Mouse (Mus musculus): ENCODE data around the gene Cnnm4. TPM values are rescaled to one million over a fixed set of nuclear protein-coding genes. Genes with fewer than 3 reads are reported as not detected.
"Not testable (repeated sequence)": the region's sequence is repeated elsewhere in the genome, so short reads cannot be mapped to it uniquely, and the experiment has no call there.

Gene Cnnm4
- total RNA-seq, 2 experiments from 2014 or later, result 13.2 to 13.8 TPM

DNA sequence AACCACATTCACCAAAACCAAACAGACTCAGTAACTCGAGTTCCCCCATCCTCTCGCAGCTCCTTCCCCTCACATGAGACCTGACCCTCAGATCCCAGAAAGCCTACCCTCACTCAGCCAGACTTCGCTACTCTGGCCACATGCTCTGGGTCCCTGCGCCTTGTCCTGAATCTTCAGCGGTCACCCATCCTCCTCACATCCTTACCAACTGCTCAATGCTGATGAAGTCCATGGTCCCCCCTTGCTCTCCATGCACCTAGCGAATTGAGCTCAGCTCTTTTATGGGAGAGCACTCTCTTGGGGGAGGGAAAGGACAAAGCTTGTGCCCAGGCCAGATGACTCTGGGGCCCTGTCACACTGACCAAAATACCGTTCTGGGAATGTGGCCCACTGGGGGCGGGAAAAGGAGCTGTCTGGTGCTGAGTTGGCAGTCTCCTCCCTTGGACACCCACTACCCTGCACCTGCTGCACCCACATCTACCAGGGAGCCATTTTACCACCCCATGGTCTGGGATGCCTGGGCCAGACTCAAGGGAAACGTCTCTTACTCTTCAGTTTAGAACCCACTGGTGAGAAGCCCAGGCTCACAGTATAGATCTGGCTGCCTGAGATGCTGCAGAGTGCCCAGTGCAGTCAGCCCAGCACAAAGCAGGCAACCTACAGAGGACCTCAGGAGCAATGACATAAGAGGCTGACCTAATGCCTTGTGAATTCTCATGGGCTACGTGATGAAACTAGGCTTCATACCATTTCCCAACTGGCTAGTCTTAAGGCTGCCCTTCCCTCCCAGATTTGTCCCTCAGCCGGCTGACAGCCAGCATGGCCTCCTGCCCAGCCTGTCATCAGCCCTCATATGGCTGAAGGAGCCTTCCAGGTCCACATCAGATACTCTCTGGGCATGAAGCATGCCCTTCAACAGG is 64.3 kb downstream of the Cnnm4 start:
- no peak for TF ChIP-seq CTCF (IDR thresholded peaks at IDR 0.05)
- intact Hi-C loops (cut with DNase I), result no loop called here
- H3K4me3 ChIP-seq, result no peak overlapping the region
- no peak for DNase-seq (ENCODE audit: extremely low spot score in 1 of 2, low spot score in 2 of 2)
- no peak overlapping the region for H3K27ac ChIP-seq

DNA sequence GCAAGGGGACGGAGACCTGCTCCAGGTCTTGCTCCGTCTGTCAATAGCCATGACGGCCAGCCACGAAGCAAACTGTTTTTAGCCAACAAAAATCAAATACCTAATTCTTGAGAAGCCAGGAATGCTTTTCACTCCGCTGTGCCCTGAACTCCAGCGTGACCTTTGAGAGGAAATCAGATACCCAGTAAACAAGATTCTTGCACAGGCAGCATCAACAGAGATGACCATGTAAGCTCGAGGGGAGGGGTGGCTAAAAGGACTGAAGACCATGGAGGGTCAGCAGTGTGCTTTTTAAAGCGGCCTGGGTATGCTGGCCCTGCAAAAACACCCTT is 64.9 kb downstream of the Cnnm4 start:
- no peak for TF ChIP-seq CTCF (IDR thresholded peaks at IDR 0.05)
- intact Hi-C loops (cut with DNase I), result no loop called here

DNA sequence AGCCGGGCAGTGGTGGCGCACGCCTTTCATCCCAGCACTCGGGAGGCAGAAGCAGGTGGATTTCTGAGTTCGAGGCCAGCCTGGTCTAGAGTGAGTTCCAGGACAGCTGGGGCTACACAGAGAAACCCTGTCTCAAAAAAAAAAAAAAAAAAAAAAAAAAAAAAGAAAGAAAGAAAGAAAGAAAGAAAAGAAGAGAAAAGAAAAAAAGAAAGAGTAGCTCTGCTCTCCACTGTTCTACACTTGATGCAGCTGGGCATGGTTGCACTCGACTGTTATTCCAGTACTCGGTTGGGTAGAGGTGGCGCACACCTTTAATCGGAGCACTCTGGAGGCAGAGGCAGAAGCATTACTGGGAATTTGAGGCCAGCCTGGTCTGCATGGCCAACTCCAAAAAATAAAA is 65.4 kb downstream of the Cnnm4 start, which contains the start of gene Ankrd23:
Ankrd23 (minus strand) TSS at position 101 of the 400 bp plus-strand sequence.
- H3K4me3 ChIP-seq; H3K27ac ChIP-seq; intact Hi-C loops (cut with DNase I); DNase-seq (ENCODE audit: extremely low spot score in 1 of 2, low spot score in 2 of 2): not testable (repeated sequence)

More for the DNA sequence above, 64.9 kb downstream of the Cnnm4 start:
- Histone ChIP-seq H3K27ac (no peak overlapping the region), H3K4me3 (no peak overlapping the region)
- DNase-seq (ENCODE audit: extremely low spot score in 1 of 2, low spot score in 2 of 2), result no peak

DNA sequence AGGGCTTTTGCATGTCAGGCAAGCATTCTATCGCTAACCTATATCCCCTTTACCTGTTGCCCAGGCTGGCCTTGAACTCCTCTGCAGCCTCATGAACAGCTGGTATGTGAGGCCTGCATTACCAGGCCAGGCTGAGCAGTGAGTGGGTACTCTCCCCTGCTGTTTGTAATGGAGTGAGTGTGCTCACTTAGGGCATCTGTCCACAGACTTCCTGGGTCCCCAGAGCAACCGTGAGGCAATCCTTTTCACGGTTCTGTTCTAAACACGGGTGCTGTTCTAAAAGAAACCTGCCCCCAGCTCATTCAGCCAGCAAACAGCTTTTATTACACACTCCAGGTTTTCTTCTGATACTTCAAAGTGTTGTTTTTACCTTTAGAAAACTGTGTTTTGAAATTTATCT is 67.3 kb downstream of the Cnnm4 start:
- DNase-seq (ENCODE audit: extremely low spot score in 1 of 2, low spot score in 2 of 2), result no peak
- no peak for TF ChIP-seq CTCF (IDR thresholded peaks at IDR 0.05)
- intact Hi-C loops (cut with DNase I), result no loop called here
- Histone ChIP-seq H3K4me3 (no peak overlapping the region), H3K27ac (no peak overlapping the region)

DNA sequence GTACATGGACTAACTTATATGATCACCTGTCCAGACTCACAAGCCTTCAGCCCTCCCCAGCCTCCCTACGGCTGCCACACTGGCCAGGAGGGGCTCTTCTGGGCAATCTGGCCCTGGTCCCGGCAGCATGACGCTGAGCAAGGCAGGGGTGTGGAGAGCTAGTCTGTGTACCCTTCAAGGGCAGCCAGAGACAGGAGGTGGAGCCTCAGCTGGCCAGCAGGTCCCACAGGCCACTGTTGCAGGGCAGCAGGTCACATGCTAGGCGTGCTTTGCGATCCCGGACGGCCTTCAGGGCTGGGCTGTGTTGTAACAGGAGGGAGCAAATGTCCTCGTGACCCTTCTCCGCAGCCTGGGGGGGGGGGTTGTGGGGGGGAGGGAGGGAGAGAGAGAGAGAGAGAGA is 67.8 kb downstream of the Cnnm4 start, which contains the start of gene Gm42417:
Gm42417 (minus strand) TSS at position 244 of the 400 bp plus-strand sequence.
- TF ChIP-seq CTCF (IDR thresholded peaks at IDR 0.05), result no peak
- Histone ChIP-seq H3K27ac (no peak within 1 kb of the TSS), H3K4me3 (no peak within 1 kb of the TSS)
- intact Hi-C loops (cut with DNase I), result no loop called here
- no peak for DNase-seq (ENCODE audit: extremely low spot score in 1 of 2, low spot score in 2 of 2)

DNA sequence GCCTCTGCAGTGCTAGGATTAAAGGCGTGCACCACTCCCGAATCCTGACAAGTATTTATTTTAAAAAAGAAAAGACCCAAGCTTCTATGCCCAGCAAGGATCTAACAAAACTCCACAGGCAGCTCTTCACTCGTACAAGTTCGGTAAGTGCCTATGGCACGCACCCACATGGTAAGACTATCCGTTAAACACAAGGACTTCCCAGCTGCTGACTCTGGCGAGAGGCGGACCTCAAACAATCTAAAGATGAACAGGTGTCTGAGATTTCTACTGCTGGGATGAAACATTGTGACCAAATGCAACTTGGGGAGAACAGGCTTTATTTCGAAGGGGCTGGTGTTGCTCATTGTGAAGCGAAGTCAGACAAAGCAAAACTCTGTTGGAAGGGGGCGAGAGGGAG is 68.7 kb downstream of the Cnnm4 start:
- TF ChIP-seq CTCF (IDR thresholded peaks at IDR 0.05), result no peak
- intact Hi-C loops (cut with DNase I), result no loop called here

DNA sequence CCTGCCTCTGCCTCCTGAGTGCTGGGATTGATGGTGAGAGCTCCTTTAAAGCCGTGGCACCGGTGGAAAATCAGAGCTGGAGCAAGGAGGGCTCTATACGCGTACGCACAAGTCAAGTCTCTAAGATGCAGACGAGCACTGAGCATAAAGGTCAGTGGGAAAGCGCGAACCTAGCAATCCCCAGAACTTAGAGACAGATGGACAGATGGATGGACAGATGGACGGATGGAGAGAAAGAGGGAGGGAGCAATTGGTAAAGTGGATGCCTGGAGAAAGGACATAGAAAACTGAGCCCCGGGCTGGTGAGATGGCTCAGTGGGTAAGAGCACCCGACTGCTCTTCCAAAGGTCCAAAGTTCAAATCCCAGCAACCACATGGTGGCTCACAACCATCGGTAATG is 69.4 kb downstream of the Cnnm4 start:
- DNase-seq (ENCODE audit: extremely low spot score in 1 of 2, low spot score in 2 of 2), result no peak
- Histone ChIP-seq H3K4me3 (no peak overlapping the region), H3K27ac (no peak overlapping the region)
- intact Hi-C loops (cut with DNase I), result no loop called here
- TF ChIP-seq CTCF (IDR thresholded peaks at IDR 0.05), result no peak

More for the DNA sequence above, 68.7 kb downstream of the Cnnm4 start:
- Histone ChIP-seq H3K4me3 (no peak overlapping the region), H3K27ac (no peak overlapping the region)
- no peak for DNase-seq (ENCODE audit: extremely low spot score in 1 of 2, low spot score in 2 of 2)

DNA sequence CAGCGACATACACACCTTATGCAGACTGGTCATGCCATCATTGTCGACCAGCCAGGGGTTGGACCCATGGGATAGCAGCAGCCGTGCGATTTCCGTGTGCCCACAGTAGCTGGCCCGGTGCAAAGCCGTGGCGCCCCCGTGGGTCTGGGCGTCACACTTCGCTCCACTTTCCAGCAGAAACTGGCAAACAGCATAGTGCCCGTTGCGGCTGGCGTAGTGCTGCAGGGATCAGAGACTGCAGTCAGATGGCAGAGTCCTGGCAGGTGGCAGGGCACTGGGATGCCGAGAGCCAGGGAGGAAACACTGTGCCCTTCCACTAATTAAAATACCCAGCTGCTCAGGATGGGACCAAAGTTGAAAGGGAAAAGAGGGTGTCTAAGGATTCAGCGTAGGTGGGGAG is 70.4 kb downstream of the Cnnm4 start:
- no peak for TF ChIP-seq CTCF (IDR thresholded peaks at IDR 0.05)
- H3K27ac ChIP-seq, result no peak overlapping the region
- no peak for DNase-seq (ENCODE audit: extremely low spot score in 1 of 2, low spot score in 2 of 2)
- intact Hi-C loops (cut with DNase I), result no loop called here
- H3K4me3 ChIP-seq, result no peak overlapping the region

DNA sequence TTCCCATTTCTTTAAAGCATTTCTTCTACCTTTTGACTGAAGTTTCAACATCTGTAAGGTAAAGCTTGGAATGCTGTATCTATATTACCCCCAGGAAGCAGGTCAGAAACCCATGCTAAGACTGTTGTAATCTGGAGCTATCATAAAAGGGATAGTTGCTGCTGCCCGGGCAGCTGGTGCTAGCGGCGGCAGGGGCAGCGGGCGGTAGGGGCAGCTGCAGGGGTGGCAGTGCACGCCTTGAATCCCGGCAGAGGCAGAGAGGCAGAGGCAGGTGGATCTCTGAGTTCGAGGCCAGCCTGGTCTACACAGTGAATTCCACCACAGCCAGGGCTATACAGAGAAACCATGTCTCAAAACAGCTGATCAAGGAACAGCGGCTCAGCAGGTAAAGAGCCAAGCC is 71.5 kb downstream of the Cnnm4 start:
- no peak for TF ChIP-seq CTCF (IDR thresholded peaks at IDR 0.05)
- DNase-seq (ENCODE audit: extremely low spot score in 1 of 2, low spot score in 2 of 2), result no peak
- Histone ChIP-seq H3K4me3 (no peak overlapping the region), H3K27ac (no peak overlapping the region)
- intact Hi-C loops (cut with DNase I), result no loop called here

DNA sequence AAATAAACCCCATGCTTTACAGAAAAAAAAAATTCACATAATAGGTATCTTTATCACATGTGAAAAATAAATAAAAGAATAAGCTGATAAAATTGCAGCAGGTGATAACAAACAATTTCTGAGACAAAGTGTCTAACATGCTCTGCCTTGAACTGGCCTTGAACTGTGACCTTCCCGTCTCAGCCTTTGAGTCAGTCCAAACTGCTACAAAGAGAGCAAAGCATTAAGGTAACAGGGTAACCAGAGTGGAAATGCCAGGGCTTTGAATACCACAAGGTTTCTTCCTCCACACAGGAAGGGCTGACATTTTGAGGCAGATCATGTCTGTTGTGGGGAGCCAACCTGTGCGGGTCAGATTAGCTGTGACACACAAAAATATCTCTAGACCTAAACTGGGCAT is 74.0 kb downstream of the Cnnm4 start:
- H3K4me3 ChIP-seq, result no peak overlapping the region
- intact Hi-C loops (cut with DNase I), result no loop called here

DNA sequence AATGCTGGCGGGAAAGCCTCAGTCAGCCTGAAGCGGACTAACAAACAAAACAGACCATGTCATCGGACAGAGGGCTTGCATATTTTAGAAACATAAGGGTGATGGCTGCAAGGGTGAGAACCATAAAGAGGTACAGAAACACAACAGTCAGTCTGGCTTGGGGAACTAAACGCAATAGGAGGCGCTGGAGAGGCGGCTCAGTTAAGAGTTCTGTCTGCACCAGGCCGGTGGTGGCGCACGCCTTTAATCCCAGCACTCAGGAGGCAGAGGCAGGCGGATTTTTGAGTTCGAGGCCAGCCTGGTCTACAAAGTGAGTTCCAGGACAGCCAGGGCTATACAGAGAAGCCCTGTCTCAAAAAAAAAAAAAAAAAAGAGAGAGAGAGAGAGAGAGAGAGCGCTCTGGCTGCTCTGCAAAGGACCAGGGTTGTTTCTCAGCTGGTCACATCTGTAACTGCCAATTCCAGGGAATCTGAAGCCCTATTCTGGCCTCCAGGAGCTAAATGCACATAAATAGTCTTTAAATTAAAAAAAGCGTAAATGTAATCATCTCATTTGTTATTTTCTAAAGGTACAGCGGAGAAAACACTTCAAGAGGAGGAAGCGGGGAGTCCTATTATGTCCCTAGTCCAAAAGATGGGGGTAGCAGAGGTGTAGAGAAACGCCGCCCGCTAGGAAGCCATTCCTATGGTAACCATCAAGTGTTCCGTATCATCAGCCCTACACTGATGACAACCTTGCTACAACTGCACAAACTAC is 74.6 kb downstream of the Cnnm4 start:
- no peak for DNase-seq (ENCODE audit: extremely low spot score in 1 of 2, low spot score in 2 of 2)
- intact Hi-C loops (cut with DNase I), result loop anchor here (2.0 kb wide), 1 partner anchor 199 kb away; no protein-coding TSS in a partner anchor
- peak; percentile 40 for TF ChIP-seq CTCF (IDR thresholded peaks at IDR 0.05)
- Histone ChIP-seq H3K4me3 (peak overlapping the region; percentile 84), H3K27ac (peak overlapping the region; percentile 93; the same call in 1 of the 2 replicates)

More for the DNA sequence above, 74.0 kb downstream of the Cnnm4 start:
- H3K27ac ChIP-seq, result no peak overlapping the region
- no peak for DNase-seq (ENCODE audit: extremely low spot score in 1 of 2, low spot score in 2 of 2)
- no peak for TF ChIP-seq CTCF (IDR thresholded peaks at IDR 0.05)

DNA sequence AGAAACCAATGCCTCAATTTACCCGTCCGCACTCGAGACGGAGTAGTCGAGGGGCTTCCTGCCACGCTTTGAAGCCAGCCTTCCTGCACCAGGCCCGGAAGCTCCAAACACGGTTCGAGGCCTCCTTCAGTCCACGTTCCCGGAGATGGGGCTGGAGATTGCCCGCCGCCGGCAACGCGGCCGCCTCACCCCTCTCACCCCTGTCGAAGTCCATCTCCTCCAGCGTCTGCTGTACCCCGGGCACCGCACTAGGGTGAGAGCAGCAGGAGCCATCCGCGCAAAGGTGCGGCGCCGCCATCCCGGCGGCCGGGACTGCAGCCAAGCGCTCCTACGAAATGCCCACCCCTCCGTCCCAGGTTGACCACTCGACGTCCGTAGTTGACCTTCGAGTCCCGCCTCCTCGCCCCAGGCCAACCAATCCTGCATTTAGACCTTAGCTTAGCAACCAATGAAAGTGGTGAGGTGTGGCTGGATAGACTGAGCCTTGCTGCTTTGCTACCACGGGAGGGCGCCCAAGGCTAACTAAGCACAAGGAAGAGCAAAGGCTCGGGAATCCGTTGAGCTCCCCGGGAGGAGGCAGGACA is 75.6 kb downstream of the Cnnm4 start, which contains the start of gene Ankrd39:
Ankrd39 (minus strand) TSS at position 558 of the 584 bp plus-strand sequence.
- peak; percentile 97 for TF ChIP-seq CTCF (IDR thresholded peaks at IDR 0.05)
- peak within 1 kb of the TSS; percentile 84 for H3K4me3 ChIP-seq
- intact Hi-C loops (cut with DNase I), result loop anchor here (1.0 to 2.0 kb wide), 4 partner anchors 88 to 198 kb away; no protein-coding TSS in a partner anchor
- peak within 1 kb of the TSS; percentile 93 for H3K27ac ChIP-seq
- peak; percentile 96 to 97 for DNase-seq (ENCODE audit: extremely low spot score in 1 of 2, low spot score in 2 of 2)

Measured in left cerebral cortex, adult 2 months (tissue).